Mouse (Mus musculus) G1E (cell line): Measurements from ENCODE around the gene Wdr54. TPM values are rescaled to one million over a fixed set of nuclear protein-coding genes. Genes with fewer than 3 reads are reported as not detected.
A peak's percentile ranks its signal among the peaks of the same experiment; 100 is the strongest.

Experiments
- ATAC-seq: 2 replicates; pipeline ENCODE4 v1.8.0; 2016; ENCODE audit warnings: mild to moderate bottlenecking; ENCODE audit not compliant: insufficient number of reproducible peaks, poor library complexity, low FRiP score, severe bottlenecking; ENCODE audit errors: extremely low read depth
- DNase-seq: peaks from one replicate; pipeline ENCODE4 v3.0.0; 2012; ENCODE audit warnings: low spot score
- H3K27me3 ChIP-seq: 2 replicates; pipeline ENCODE4 v1.6.1; 2012; ENCODE audit warnings: mild to moderate bottlenecking, low read length, inconsistent platforms; ENCODE audit not compliant: insufficient read depth
- H3K36me3 ChIP-seq: replicated peaks from 2 replicates; pipeline ENCODE3; 2012; ENCODE audit warnings: mild to moderate bottlenecking, inconsistent platforms
- H3K4me1 ChIP-seq: 2 replicates; pipeline ENCODE4 v1.6.1; 2012; ENCODE audit warnings: low read depth, low read length, inconsistent platforms, mixed read lengths; ENCODE audit not compliant: insufficient read depth
- H3K4me3 ChIP-seq: 2 replicates; pipeline ENCODE4 v1.5.1; 2012; ENCODE audit warnings: low read depth, mild to moderate bottlenecking, inconsistent platforms, low read length, moderate library complexity, mixed read lengths
- H3K9me3 ChIP-seq: replicated peaks from 2 replicates; pipeline ENCODE4 v1.6.1; 2012; ENCODE audit warnings: inconsistent platforms
- CTCF ChIP-seq: IDR thresholded peaks from 2 replicates; pipeline ENCODE4 v1.5.1; 2012; ENCODE audit warnings: low read depth, low read length, inconsistent platforms, mixed read lengths
- GATA1 ChIP-seq: IDR thresholded peaks from 2 replicates; pipeline ENCODE4 v1.6.1; 2012; ENCODE audit warnings: borderline replicate concordance, low read length, inconsistent platforms, mixed read lengths
- GATA2 ChIP-seq: IDR thresholded peaks from 2 replicates; pipeline ENCODE4 v1.6.1; 2012; ENCODE audit warnings: low read depth, low read length, inconsistent platforms, borderline replicate concordance
- POLR2AphosphoS5 ChIP-seq: IDR thresholded peaks from 2 replicates; pipeline ENCODE4 v1.6.1; 2012; ENCODE audit warnings: low read depth, low read length, inconsistent platforms; ENCODE audit not compliant: insufficient replicate concordance
- TAL1 ChIP-seq: conservative IDR thresholded peaks from 2 replicates; pipeline ENCODE4 v1.6.1; 2012; ENCODE audit warnings: low read depth, low read length, inconsistent platforms, mixed read lengths
- polyA plus RNA-seq: library from polyadenylated mRNA; stranded (reverse); fragments of >175 nt; gene quantifications from 2 replicates; pipeline ENCODE4 v1.2.3, GENCODE M21; 2012
- total RNA-seq, 2 experiments: library from RNA; stranded (forward) in 1 of 2; stranded (reverse) in 1 of 2; fragments of 200-1000 nt in 1 of 2; fragments of >200 nt in 1 of 2; fragmentation: Nextera tagmentation in 1 of 2; gene quantifications; 2 replicates each; pipeline ENCODE4 v1.2.3; 2014 to 2017

Wdr54 gene
- total and polyA plus RNA-seq, 3 experiments: 0.27 TPM; not detected in 2

DNA sequence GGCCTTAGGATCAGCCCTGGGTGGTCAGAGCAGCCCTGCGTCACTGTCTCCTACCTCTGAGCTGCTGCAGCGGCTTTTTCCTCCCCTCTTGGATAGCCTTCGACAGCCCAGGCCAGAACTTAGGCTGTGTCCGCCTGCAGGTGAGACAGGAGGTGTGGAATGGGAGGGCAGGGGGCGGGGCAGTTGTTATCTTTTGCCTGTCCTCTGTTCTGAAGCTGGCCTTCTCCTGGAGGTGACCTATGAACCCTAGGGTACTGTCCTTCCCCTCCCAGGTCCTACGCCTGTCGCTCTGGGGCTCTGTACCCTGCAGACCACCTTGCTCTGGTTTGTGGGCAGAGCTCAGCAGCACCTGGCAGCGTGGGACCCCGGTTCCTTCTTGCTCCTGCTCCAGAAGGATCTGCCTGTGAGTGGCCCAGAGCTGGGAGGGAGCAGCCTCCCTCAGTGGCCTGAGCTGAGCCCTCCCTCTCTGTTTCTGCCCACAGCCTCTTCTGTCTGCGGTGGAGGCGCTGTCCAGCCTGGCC, 53.0 kb downstream of the Wdr54 start:
- no peak for ATAC-seq

DNA sequence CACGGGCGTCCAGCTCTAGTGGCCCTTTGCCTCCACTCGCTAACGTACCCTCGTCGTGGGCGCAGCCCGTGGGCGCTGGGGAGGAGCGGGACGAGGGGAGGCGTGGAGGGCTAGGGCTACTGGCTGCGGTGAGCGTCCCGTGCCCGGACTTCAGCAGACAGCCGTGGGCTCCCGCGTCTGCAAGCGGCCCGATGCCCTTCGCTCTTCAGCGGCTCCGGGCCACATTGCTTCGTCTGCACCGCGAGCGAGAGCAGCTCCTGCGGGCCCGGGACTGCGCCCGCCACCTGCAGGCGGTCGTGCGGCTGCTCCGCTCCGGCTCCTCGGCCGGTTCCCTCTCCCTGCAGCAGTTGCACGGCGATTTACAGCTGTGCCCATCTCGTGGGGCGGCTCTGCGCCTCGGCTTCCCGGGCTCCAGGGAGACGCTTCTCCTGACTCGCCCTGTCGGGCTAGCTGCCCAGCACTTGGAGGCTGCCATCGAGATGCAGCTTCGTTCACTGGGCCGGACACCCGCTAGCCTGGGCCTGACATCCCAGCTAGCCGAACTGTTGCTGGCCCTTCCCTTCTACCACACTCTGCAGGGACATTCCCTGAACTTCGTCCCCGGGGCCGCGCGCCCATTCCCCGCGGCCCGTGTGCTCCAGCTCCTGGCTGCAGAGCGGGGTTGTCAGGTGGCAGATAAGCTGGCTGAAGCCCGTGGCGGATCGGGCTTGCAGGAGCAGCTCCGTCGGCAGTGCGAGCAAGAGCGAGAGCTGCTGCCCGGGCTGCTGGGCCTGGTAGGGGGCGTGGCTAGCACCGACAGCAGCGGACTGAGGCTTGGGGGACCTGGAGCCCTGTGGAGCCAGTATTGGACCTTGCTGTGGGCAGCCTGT, 54.3 kb downstream of the Wdr54 start:
- DNase-seq (peak; percentile 71), ATAC-seq (peak; percentile 37; the same call in 1 of the 2 replicates)
- Histone ChIP-seq H3K36me3 (peaks cover 41% of the 10 kb centered on the region), H3K4me3 (peak overlapping the region; percentile 99), H3K9me3 (no peaks in the 10 kb centered on the region), H3K4me1 (peaks cover 34% of the 10 kb centered on the region), H3K27me3 (no peaks in the 10 kb centered on the region)
- TF ChIP-seq POLR2AphosphoS5: no peak
- no peak; the same call in 1 of the 2 replicates for TF ChIP-seq CTCF
- no peak for TF ChIP-seq GATA1
- no peak for TF ChIP-seq TAL1
- TF ChIP-seq GATA2: no peak

More for the DNA sequence above, 53.0 kb downstream of the Wdr54 start:
- DNase-seq: no peak
- TF ChIP-seq POLR2AphosphoS5 (no peak), GATA2 (no peak), CTCF (no peak), TAL1 (no peak), GATA1 (no peak)
- Histone ChIP-seq H3K4me1 (peaks cover 47% of the 10 kb centered on the region), H3K36me3 (peaks cover 54% of the 10 kb centered on the region), H3K27me3 (no peaks in the 10 kb centered on the region), H3K4me3 (peak overlapping the region; percentile 99; the same call in 1 of the 2 replicates), H3K9me3 (no peaks in the 10 kb centered on the region)

DNA sequence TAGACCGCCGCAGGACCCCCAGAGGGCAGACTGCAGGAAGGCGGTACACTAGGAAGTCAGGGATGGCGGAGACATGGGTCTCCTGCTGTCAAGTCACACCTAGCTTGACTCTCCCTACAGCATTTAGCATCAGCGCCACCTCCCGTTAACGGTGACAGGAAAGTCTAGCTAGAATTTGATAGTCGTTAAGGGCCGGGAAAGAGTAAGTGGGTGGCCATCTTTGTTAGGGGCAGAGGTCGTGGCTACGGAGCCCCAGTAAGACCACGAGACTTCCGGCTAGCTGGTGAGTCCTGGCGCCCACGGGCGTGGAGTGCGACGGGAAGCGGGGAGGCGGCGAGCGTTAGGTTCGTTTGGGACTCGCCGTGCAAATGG, 54.9 kb downstream of the Wdr54 start, which contains the start of the genes Ccdc142 and Gm42688:
Gene Ccdc142 (plus strand): TSS at position 286 of the 372 bp plus-strand sequence.
Gene Gm42688 (plus strand): TSS at position 302 of the 372 bp plus-strand sequence.
- TF ChIP-seq POLR2AphosphoS5 (no peak), TAL1 (no peak), CTCF (no peak), GATA1 (no peak), GATA2 (no peak)

More for the DNA sequence above, 54.9 kb downstream of the Wdr54 start, which contains the start of the genes Ccdc142 and Gm42688:
- Histone ChIP-seq H3K9me3 (no peaks in the 10 kb centered on the region), H3K36me3 (peaks cover 36% of the 10 kb centered on the region), H3K4me3 (peak within 1 kb of the TSS; percentile 99), H3K27me3 (no peaks in the 10 kb centered on the region), H3K4me1 (peaks cover 33% of the 10 kb centered on the region)
- peak; percentile 74 for DNase-seq
- ATAC-seq: peak; percentile 90

Other genes starting within 250 kb of the Wdr54 start
Only the 20 nearest of the 23 such genes appear.
- 5.1 and 7.8 TPM in 2 replicates for gene Dok1, start 122.9 kb downstream of the Wdr54 start, total RNA-seq (2014; fragmentation: Nextera tagmentation)
- 28.4 and 30.6 TPM in 2 replicates for gene Dok1, start 122.9 kb downstream of the Wdr54 start, total RNA-seq (2017)
- gene Dok1, start 122.9 kb downstream of the Wdr54 start, polyA plus RNA-seq: 78.1 and 82.5 TPM in 2 replicates
- 0.75 and 0.87 TPM in 2 replicates for gene Loxl3, start 122.2 kb downstream of the Wdr54 start, total RNA-seq (2014; fragmentation: Nextera tagmentation)
- gene Loxl3, start 122.2 kb downstream of the Wdr54 start, total RNA-seq (2017): 0.71 and 1.1 TPM in 2 replicates
- 0.12 and 0.32 TPM in 2 replicates for gene Loxl3, start 122.2 kb downstream of the Wdr54 start, polyA plus RNA-seq
- gene Aup1, start 101.9 kb downstream of the Wdr54 start, total RNA-seq (2014; fragmentation: Nextera tagmentation): 409 and 454 TPM in 2 replicates
- gene Aup1, start 101.9 kb downstream of the Wdr54 start, total RNA-seq (2017): 133 and 163 TPM in 2 replicates
- 1,014 and 1,378 TPM in 2 replicates for gene Aup1, start 101.9 kb downstream of the Wdr54 start, polyA plus RNA-seq
- gene Htra2, start 101.1 kb downstream of the Wdr54 start, total RNA-seq (2014; fragmentation: Nextera tagmentation): 36.0 and 39.9 TPM in 2 replicates
- 36.7 and 47.0 TPM in 2 replicates for gene Htra2, start 101.1 kb downstream of the Wdr54 start, total RNA-seq (2017)
- gene Htra2, start 101.1 kb downstream of the Wdr54 start, polyA plus RNA-seq: 35.6 and 36.5 TPM in 2 replicates
- 23.5 and 28.7 TPM in 2 replicates for gene Dqx1, start 98.6 kb downstream of the Wdr54 start, total RNA-seq (2014; fragmentation: Nextera tagmentation)
- 2.5 and 3.8 TPM in 2 replicates for gene Dqx1, start 98.6 kb downstream of the Wdr54 start, total RNA-seq (2017)
- gene Dqx1, start 98.6 kb downstream of the Wdr54 start, polyA plus RNA-seq: 1.4 and 2.3 TPM in 2 replicates
- not detected in 2 replicates for gene Tlx2, start 86.1 kb downstream of the Wdr54 start, total RNA-seq (2014; fragmentation: Nextera tagmentation)
- gene Tlx2, start 86.1 kb downstream of the Wdr54 start, total RNA-seq (2017): not detected in 2 replicates
- gene Tlx2, start 86.1 kb downstream of the Wdr54 start, polyA plus RNA-seq: not detected in 2 replicates
- gene Pcgf1, start 78.5 kb downstream of the Wdr54 start, total RNA-seq (2014; fragmentation: Nextera tagmentation): 41.1 and 57.1 TPM in 2 replicates
- 14.5 and 17.8 TPM in 2 replicates for gene Pcgf1, start 78.5 kb downstream of the Wdr54 start, total RNA-seq (2017)
- gene Pcgf1, start 78.5 kb downstream of the Wdr54 start, polyA plus RNA-seq: 8.7 and 10.8 TPM in 2 replicates
- not detected in 2 replicates for gene Lbx2, start 70.0 kb downstream of the Wdr54 start, total RNA-seq (2014; fragmentation: Nextera tagmentation)
- gene Lbx2, start 70.0 kb downstream of the Wdr54 start, total RNA-seq (2017): not detected in 2 replicates
- gene Lbx2, start 70.0 kb downstream of the Wdr54 start, polyA plus RNA-seq: 0.15 and 0.19 TPM in 2 replicates
- 1.0 and 3.4 TPM in 2 replicates for gene Ccdc142, start 54.8 kb downstream of the Wdr54 start, total RNA-seq (2014; fragmentation: Nextera tagmentation)
- gene Ccdc142, start 54.8 kb downstream of the Wdr54 start, total RNA-seq (2017): 4.2 and 4.4 TPM in 2 replicates
- 5.5 and 6.3 TPM in 2 replicates for gene Ccdc142, start 54.8 kb downstream of the Wdr54 start, polyA plus RNA-seq
- 2.6 and 2.9 TPM in 2 replicates for gene Gm42688, start 54.8 kb downstream of the Wdr54 start, total RNA-seq (2014; fragmentation: Nextera tagmentation)
- 3.9 and 4.3 TPM in 2 replicates for gene Gm42688, start 54.8 kb downstream of the Wdr54 start, total RNA-seq (2017)
- 2.5 and 3.4 TPM in 2 replicates for gene Gm42688, start 54.8 kb downstream of the Wdr54 start, polyA plus RNA-seq
- gene Mrpl53, start 47.4 kb downstream of the Wdr54 start, total RNA-seq (2014; fragmentation: Nextera tagmentation): 17.5 and 22.1 TPM in 2 replicates
- 28.5 and 32.5 TPM in 2 replicates for gene Mrpl53, start 47.4 kb downstream of the Wdr54 start, total RNA-seq (2017)
- 43.2 and 51.2 TPM in 2 replicates for gene Mrpl53, start 47.4 kb downstream of the Wdr54 start, polyA plus RNA-seq
- 26.5 and 28.3 TPM in 2 replicates for gene Mogs, start 40.9 kb downstream of the Wdr54 start, total RNA-seq (2014; fragmentation: Nextera tagmentation)
- 44.6 and 47.7 TPM in 2 replicates for gene Mogs, start 40.9 kb downstream of the Wdr54 start, total RNA-seq (2017)
- 104 and 116 TPM in 2 replicates for gene Mogs, start 40.9 kb downstream of the Wdr54 start, polyA plus RNA-seq
- gene Wbp1, start 34.8 kb downstream of the Wdr54 start, total RNA-seq (2014; fragmentation: Nextera tagmentation): 30.8 and 49.1 TPM in 2 replicates
- gene Wbp1, start 34.8 kb downstream of the Wdr54 start, total RNA-seq (2017): 94.7 and 104 TPM in 2 replicates
- 32.3 and 47.9 TPM in 2 replicates for gene Wbp1, start 34.8 kb downstream of the Wdr54 start, polyA plus RNA-seq
- 19.7 and 20.5 TPM in 2 replicates for gene Ino80b, start 31.0 kb downstream of the Wdr54 start, total RNA-seq (2014; fragmentation: Nextera tagmentation)
- gene Ino80b, start 31.0 kb downstream of the Wdr54 start, total RNA-seq (2017): 21.1 and 27.1 TPM in 2 replicates
- 121 and 171 TPM in 2 replicates for gene Ino80b, start 31.0 kb downstream of the Wdr54 start, polyA plus RNA-seq
- 6.8 and 7.6 TPM in 2 replicates for gene Rtkn, start 20.9 kb downstream of the Wdr54 start, total RNA-seq (2014; fragmentation: Nextera tagmentation)
- gene Rtkn, start 20.9 kb downstream of the Wdr54 start, total RNA-seq (2017): 4.0 and 4.9 TPM in 2 replicates
- 34.2 and 48.4 TPM in 2 replicates for gene Rtkn, start 20.9 kb downstream of the Wdr54 start, polyA plus RNA-seq
- not detected in 2 replicates for gene 1700003E16Rik, start within 50 bp of the Wdr54 start, total RNA-seq (2014; fragmentation: Nextera tagmentation)
- 0.12 and 0.16 TPM in 2 replicates for gene 1700003E16Rik, start within 50 bp of the Wdr54 start, total RNA-seq (2017)
- not detected in 2 replicates for gene 1700003E16Rik, start within 50 bp of the Wdr54 start, polyA plus RNA-seq
- gene Dctn1, start 9.5 kb upstream of the Wdr54 start, total RNA-seq (2014; fragmentation: Nextera tagmentation): 83.0 and 86.3 TPM in 2 replicates
- 31.0 and 51.6 TPM in 2 replicates for gene Dctn1, start 9.5 kb upstream of the Wdr54 start, total RNA-seq (2017)
- 243 and 444 TPM in 2 replicates for gene Dctn1, start 9.5 kb upstream of the Wdr54 start, polyA plus RNA-seq
- not detected in 2 replicates for gene Slc4a5, start 63.4 kb upstream of the Wdr54 start, total RNA-seq (2014; fragmentation: Nextera tagmentation)
- gene Slc4a5, start 63.4 kb upstream of the Wdr54 start, total RNA-seq (2017): 0.05 TPM in 1 of 2 replicates, not detected in the other
- not detected in 2 replicates for gene Slc4a5, start 63.4 kb upstream of the Wdr54 start, polyA plus RNA-seq
- gene Mthfd2, start 169.5 kb upstream of the Wdr54 start, total RNA-seq (2014; fragmentation: Nextera tagmentation): 36.6 and 37.9 TPM in 2 replicates
- 26.2 and 31.5 TPM in 2 replicates for gene Mthfd2, start 169.5 kb upstream of the Wdr54 start, total RNA-seq (2017)
- 35.8 and 39.8 TPM in 2 replicates for gene Mthfd2, start 169.5 kb upstream of the Wdr54 start, polyA plus RNA-seq
- 111 and 119 TPM in 2 replicates for gene Mob1a, start 169.6 kb upstream of the Wdr54 start, total RNA-seq (2014; fragmentation: Nextera tagmentation)
- 236 and 238 TPM in 2 replicates for gene Mob1a, start 169.6 kb upstream of the Wdr54 start, total RNA-seq (2017)
- 142 and 156 TPM in 2 replicates for gene Mob1a, start 169.6 kb upstream of the Wdr54 start, polyA plus RNA-seq